ENCODE assay signal across 20 mouse cellular contexts in genomic region chrX:152224280-152224679, GRCm38 (mm10). TPM values are rescaled to one million over a fixed set of nuclear protein-coding genes. Genes with fewer than 3 reads are reported as not detected.
DNase-seq lines count a peak whose midpoint lies in the region; ATAC-seq lines count a peak whose summit lies in the region.
"Had no signal": no experiment of that assay in that cellular context is flagged by ENCODE, and none has a peak within 500 bp of the region (broad histone marks: within the 10 kb centered on the region; RNA-seq: fewer than 3 reads in every experiment).

No protein-coding gene starts in this region.

- peaks cover 4% of the 10 kb centered on the region; the same call in 1 of the 2 replicates for H3K4me1 ChIP-seq in liver, embryonic 12.5 days
- no peaks in the 10 kb centered on the region for H3K4me1 ChIP-seq in liver, embryonic 11.5 days (replicated peaks; ENCODE audit: control insufficient read depth, insufficient read depth, low read length)
- H3K4me1 ChIP-seq in intestine, embryonic 15.5 days (replicated peaks), result no peaks in the 10 kb centered on the region
- H3K4me1 ChIP-seq in stomach, embryonic 15.5 days, result no peaks in the 10 kb centered on the region
- H3K4me1 ChIP-seq: embryonic facial prominence, embryonic 12.5 days; heart, embryonic 15.5 days; midbrain, embryonic 15.5 days had no signal

- no peak overlapping the region for H3K9ac ChIP-seq in liver, embryonic 12.5 days
- no peak overlapping the region for H3K9ac ChIP-seq in liver, embryonic 11.5 days (ENCODE audit: low read depth, low read length)
- H3K9ac ChIP-seq in intestine, embryonic 15.5 days, result no peak overlapping the region
- no peak overlapping the region for H3K9ac ChIP-seq in stomach, embryonic 15.5 days
- H3K9ac ChIP-seq: embryonic facial prominence, embryonic 12.5 days; heart, embryonic 15.5 days; liver, embryonic 14.5 days; midbrain, embryonic 15.5 days had no signal

- peak; percentile 48 for DNase-seq in kidney, adult 11 months
- no peak for DNase-seq in kidney, postnatal 4 days
- DNase-seq in liver, embryonic 11.5 days (ENCODE audit: low spot score), result no peak
- no peak for DNase-seq in left cerebral cortex, postnatal 25 days (ENCODE audit: low spot score in 2 of 2)
- DNase-seq: B cell, adult 2 months; cerebellum, adult 9-10 months; gastrocnemius, postnatal 14 days; left cerebral cortex, postnatal 4 days; lung, postnatal 14 days; right cerebral cortex, postnatal 25 days had no signal

- H3K4me2 ChIP-seq in liver, embryonic 12.5 days, result no peak overlapping the region
- H3K4me2 ChIP-seq in liver, embryonic 11.5 days, result no peak overlapping the region
- no peak overlapping the region for H3K4me2 ChIP-seq in intestine, embryonic 15.5 days (replicated peaks)
- H3K4me2 ChIP-seq in stomach, embryonic 15.5 days, result no peak overlapping the region
- H3K4me2 ChIP-seq: embryonic facial prominence, embryonic 12.5 days; heart, embryonic 15.5 days; midbrain, embryonic 15.5 days had no signal

- WGBS in liver, embryonic 12.5 days (ENCODE audit: insufficient replicate concordance), result 50% methylated on average over 5 of the region's 5 CpGs
- WGBS in liver, embryonic 11.5 days, result 60% methylated on average over 5 of the region's 5 CpGs
- 63% methylated on average over 5 of the region's 5 CpGs for WGBS in intestine, embryonic 15.5 days
- WGBS in stomach, embryonic 15.5 days, result 75% methylated on average over 5 of the region's 5 CpGs

- no peaks in the 10 kb centered on the region for H3K9me3 ChIP-seq in liver, embryonic 12.5 days (replicated peaks)
- no peaks in the 10 kb centered on the region for H3K9me3 ChIP-seq in liver, embryonic 11.5 days (ENCODE audit: control insufficient read depth, low read length)
- no peaks in the 10 kb centered on the region for H3K9me3 ChIP-seq in intestine, embryonic 15.5 days
- no peaks in the 10 kb centered on the region for H3K9me3 ChIP-seq in stomach, embryonic 15.5 days
- H3K9me3 ChIP-seq: embryonic facial prominence, embryonic 12.5 days; heart, embryonic 15.5 days; megakaryocyte, embryonic 14.5 days; midbrain, embryonic 15.5 days had no signal

- no peak overlapping the region for H3K27ac ChIP-seq in liver, embryonic 12.5 days
- H3K27ac ChIP-seq in liver, embryonic 11.5 days (ENCODE audit: low read depth, low read length), result no peak overlapping the region
- no peak overlapping the region for H3K27ac ChIP-seq in intestine, embryonic 15.5 days
- no peak overlapping the region for H3K27ac ChIP-seq in stomach, embryonic 15.5 days
- H3K27ac ChIP-seq: embryonic facial prominence, embryonic 12.5 days; heart, embryonic 15.5 days; liver, embryonic 14.5 days; midbrain, embryonic 15.5 days had no signal

- peaks cover 50% of the 10 kb centered on the region for H3K27me3 ChIP-seq in liver, embryonic 12.5 days (replicated peaks)
- peaks cover 27% of the 10 kb centered on the region for H3K27me3 ChIP-seq in liver, embryonic 11.5 days (replicated peaks; ENCODE audit: control insufficient read depth, insufficient read depth, low read length)
- H3K27me3 ChIP-seq in intestine, embryonic 15.5 days (replicated peaks), result no peaks in the 10 kb centered on the region; the same call in 1 of the 2 replicates
- no peaks in the 10 kb centered on the region for H3K27me3 ChIP-seq in stomach, embryonic 15.5 days (replicated peaks)

- H3K36me3 ChIP-seq in liver, embryonic 12.5 days, result no peaks in the 10 kb centered on the region
- no peaks in the 10 kb centered on the region for H3K36me3 ChIP-seq in liver, embryonic 11.5 days (ENCODE audit: control insufficient read depth, insufficient read depth, low read length)
- H3K36me3 ChIP-seq in intestine, embryonic 15.5 days, result no peaks in the 10 kb centered on the region
- no peaks in the 10 kb centered on the region for H3K36me3 ChIP-seq in stomach, embryonic 15.5 days
- H3K36me3 ChIP-seq: embryonic facial prominence, embryonic 12.5 days; heart, embryonic 15.5 days; midbrain, embryonic 15.5 days had no signal

- intact Hi-C loops in left cerebral cortex, postnatal 25 days (cut with DNase I), result no loop called here

- H3K4me3 ChIP-seq in liver, embryonic 12.5 days, result no peak overlapping the region
- no peak overlapping the region for H3K4me3 ChIP-seq in liver, embryonic 11.5 days (ENCODE audit: low read depth, low read length)
- H3K4me3 ChIP-seq in intestine, embryonic 15.5 days (replicated peaks), result no peak overlapping the region
- no peak overlapping the region for H3K4me3 ChIP-seq in stomach, embryonic 15.5 days (replicated peaks)
- H3K4me3 ChIP-seq: embryonic facial prominence, embryonic 12.5 days; erythroblast, embryonic 14.5 days; heart, embryonic 15.5 days; megakaryocyte, embryonic 14.5 days; midbrain, embryonic 15.5 days had no signal

- 0 out of 2 replicates have a peak, but pooled peaks have one; percentile 30 for ATAC-seq in liver, embryonic 12.5 days
- no peak for ATAC-seq in liver, embryonic 11.5 days (replicated peaks; ENCODE audit: low FRiP score)
- peak; percentile 71 for ATAC-seq in intestine, embryonic 15.5 days
- peak; percentile 10; the same call in 1 of the 2 replicates for ATAC-seq in stomach, embryonic 15.5 days (ENCODE audit: insufficient read depth, low FRiP score, low read depth)
- ATAC-seq: forebrain, embryonic 14.5 days; midbrain, embryonic 15.5 days had no signal

RNA-seq across cellular contexts. Expression of gene Kdm5c, which starts 8.5 kb away (rescaled TPM):
- 36.0 and 36.5 TPM in 2 replicates for polyA plus RNA-seq in liver, embryonic 12.5 days (2016; fragmentation: Nextera tagmentation; extraction: Ambion mirVana)
- polyA plus RNA-seq in liver, embryonic 11.5 days (2014; fragmentation: Nextera tagmentation; extraction: Ambion mirVana), result 40.6 and 40.8 TPM in 2 replicates
- 33.2 and 37.1 TPM in 2 replicates for polyA plus RNA-seq in intestine, embryonic 15.5 days (2015; fragmentation: Nextera tagmentation; extraction: Ambion mirVana)
- polyA plus RNA-seq in stomach, embryonic 15.5 days (2015; fragmentation: Nextera tagmentation; extraction: Ambion mirVana), result 34.4 and 39.6 TPM in 2 replicates
- total RNA-seq in left cerebral cortex, postnatal 25 days (2021), result 10 to 100 TPM; 53.5 to 69.0 TPM
